Mouse (Mus musculus): Measurements from ENCODE around the gene Card9. TPM values are rescaled to one million over a fixed set of nuclear protein-coding genes. Genes with fewer than 3 reads are reported as not detected.

The Card9 gene
- 0.83 and 0.84 TPM in 2 replicates for polyA plus RNA-seq (2015; fragmentation: Nextera tagmentation; extraction: Ambion mirVana)

GRCm38 (mm10) chr2:26360772-26361171 is at the start of gene Card9:
Gene Card9 (minus strand): TSS chr2:26360918.

GRCm38 (mm10) chr2:26408515-26409356 is 48.0 kb upstream of the Card9 start, which contains the start of gene Inpp5e:
Gene Inpp5e (minus strand): TSS chr2:26409203.

GRCm38 (mm10) chr2:26389154-26389690 is 28.5 kb upstream of the Card9 start, which contains the start of the genes Entr1 and Pmpca:
Gene Entr1 (minus strand): TSS chr2:26389316.
Gene Pmpca (plus strand): TSS chr2:26389339.

GRCm38 (mm10) chr2:26380131-26380771 is 19.5 kb upstream of the Card9 start, which contains the start of gene Snapc4:
Gene Snapc4 (minus strand): TSS chr2:26380653.

GRCm38 (mm10) chr2:26351358-26352290 is 9.1 kb downstream of the Card9 start, which contains the start of gene Dnlz:
Gene Dnlz (minus strand): TSS chr2:26352110.

GRCm38 (mm10) chr2:26315072-26315924 is 45.4 kb downstream of the Card9 start, which contains the start of gene Gpsm1:
Gene Gpsm1 (plus strand): TSS chr2:26315515.

Other genes with a start within 250 kb of the Card9 start
- 7.0 and 13.4 TPM in 2 replicates for gene Nacc2, start 237.7 kb downstream of the Card9 start, polyA plus RNA-seq (2015; fragmentation: Nextera tagmentation; extraction: Ambion mirVana)
- 0.66 and 2.2 TPM in 2 replicates for gene Lhx3, start 152.6 kb downstream of the Card9 start, polyA plus RNA-seq (2015; fragmentation: Nextera tagmentation; extraction: Ambion mirVana)
- 10.6 and 17.5 TPM in 2 replicates for gene Qsox2, start 123.4 kb downstream of the Card9 start, polyA plus RNA-seq (2015; fragmentation: Nextera tagmentation; extraction: Ambion mirVana)
- 0.11 TPM in 2 replicates for gene Ccdc187, start 66.4 kb downstream of the Card9 start, polyA plus RNA-seq (2015; fragmentation: Nextera tagmentation; extraction: Ambion mirVana)
- gene Gpsm1, start 45.4 kb downstream of the Card9 start, polyA plus RNA-seq (2015; fragmentation: Nextera tagmentation; extraction: Ambion mirVana) = 18.9 and 25.4 TPM in 2 replicates
- gene Dnlz, start 8.8 kb downstream of the Card9 start, polyA plus RNA-seq (2015; fragmentation: Nextera tagmentation; extraction: Ambion mirVana) = 22.9 and 24.7 TPM in 2 replicates
- 9.4 and 15.4 TPM in 2 replicates for gene Snapc4, start 19.7 kb upstream of the Card9 start, polyA plus RNA-seq (2015; fragmentation: Nextera tagmentation; extraction: Ambion mirVana)
- 48.6 and 71.9 TPM in 2 replicates for gene Entr1, start 28.4 kb upstream of the Card9 start, polyA plus RNA-seq (2015; fragmentation: Nextera tagmentation; extraction: Ambion mirVana)
- 55.5 and 106 TPM in 2 replicates for gene Pmpca, start 28.4 kb upstream of the Card9 start, polyA plus RNA-seq (2015; fragmentation: Nextera tagmentation; extraction: Ambion mirVana)
- gene Inpp5e, start 48.3 kb upstream of the Card9 start, polyA plus RNA-seq (2015; fragmentation: Nextera tagmentation; extraction: Ambion mirVana) = 11.2 and 17.7 TPM in 2 replicates
- 9.3 and 10.4 TPM in 2 replicates for gene Sec16a, start 84.3 kb upstream of the Card9 start, polyA plus RNA-seq (2015; fragmentation: Nextera tagmentation; extraction: Ambion mirVana)
- gene Notch1, start 155.7 kb upstream of the Card9 start, polyA plus RNA-seq (2015; fragmentation: Nextera tagmentation; extraction: Ambion mirVana) = 4.7 and 5.6 TPM in 2 replicates
- gene Egfl7, start 219.1 kb upstream of the Card9 start, polyA plus RNA-seq (2015; fragmentation: Nextera tagmentation; extraction: Ambion mirVana) = 141 and 155 TPM in 2 replicates
- 0.19 TPM in 1 of 2 replicates, not detected in the other for gene Gm20532, start 225.7 kb upstream of the Card9 start, polyA plus RNA-seq (2015; fragmentation: Nextera tagmentation; extraction: Ambion mirVana)
- gene Agpat2, start 243.5 kb upstream of the Card9 start, polyA plus RNA-seq (2015; fragmentation: Nextera tagmentation; extraction: Ambion mirVana) = 63.4 and 95.9 TPM in 2 replicates